Mouse (Mus musculus) cortical plate, adult 2 months (tissue): ENCODE measurements around the gene Fgb.

ENCODE experiments used
- CTCF ChIP-seq: fragments of 200-500 bp; IDR thresholded peaks from 2 replicates; pipeline ENCODE4 v1.5.1; 2011; ENCODE audit warnings: mild to moderate bottlenecking, control low read depth, low read length; ENCODE audit not compliant: insufficient read depth; ENCODE audit errors: extremely low read depth
- POLR2A ChIP-seq: fragments of 200-500 bp; IDR thresholded peaks from 2 replicates; pipeline ENCODE4 v1.6.1; 2011; ENCODE audit warnings: mild to moderate bottlenecking, low read length, control low read depth; ENCODE audit not compliant: insufficient read depth; ENCODE audit errors: extremely low read depth

DNA sequence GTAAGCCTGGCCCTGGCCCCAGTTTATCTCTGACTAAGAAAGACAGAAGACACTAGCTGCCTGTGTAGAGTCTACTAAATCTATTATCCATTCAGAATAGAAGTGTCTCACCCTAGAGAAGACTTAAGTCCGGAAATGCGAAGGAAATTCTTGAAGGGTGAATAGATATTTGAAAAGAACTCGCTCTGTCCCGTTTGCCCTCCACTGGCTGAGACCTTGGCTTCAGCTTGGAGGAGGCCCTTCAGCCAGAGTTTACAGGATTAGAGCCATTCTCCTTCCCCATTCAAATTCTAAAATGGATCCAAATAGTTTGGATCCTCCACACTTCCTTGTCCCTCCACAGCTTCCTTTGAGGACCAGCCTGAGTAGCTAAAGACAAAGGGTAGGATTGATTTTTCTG is 19.3 kb downstream of the Fgb start:
- TF ChIP-seq POLR2A (no peak), CTCF (no peak)
